Mouse (Mus musculus) stomach, embryonic 14.5 days (tissue): ENCODE results near the gene Fzd4. TPM values are rescaled to one million over a fixed set of nuclear protein-coding genes. Genes with fewer than 3 reads are reported as not detected.
A peak's percentile ranks its signal among the peaks of the same experiment; 100 is the strongest.

Source experiments
- ATAC-seq: fragments of 200-750 bp; cut with Nextera tagmentation; 2 replicates; pipeline ENCODE4 v1.8.0; 2017; ENCODE audit warnings: low read depth, moderate TSS enrichment; ENCODE audit not compliant: insufficient number of reproducible peaks, insufficient read depth, low FRiP score
- H3K27ac ChIP-seq: fragments of 300-500 bp; sonication (generic); 2 replicates; pipeline ENCODE4 v1.5.1; 2014; ENCODE audit warnings: mild to moderate bottlenecking, low read length, moderate library complexity, mixed read lengths
- H3K27me3 ChIP-seq: fragments of 300-500 bp; sonication (generic); 2 replicates; pipeline ENCODE4 v1.6.1; 2014; ENCODE audit warnings: low read length, control low read depth, mixed read lengths; ENCODE audit not compliant: control insufficient read depth, insufficient read depth
- H3K36me3 ChIP-seq: fragments of 300-500 bp; sonication (generic); 2 replicates; pipeline ENCODE4 v1.6.1; 2014; ENCODE audit warnings: mild to moderate bottlenecking, control low read depth, low read length, moderate library complexity, mixed read lengths; ENCODE audit not compliant: control insufficient read depth, insufficient read depth
- H3K4me1 ChIP-seq: fragments of 300-500 bp; sonication (generic); 2 replicates; pipeline ENCODE4 v1.6.1; 2014; ENCODE audit warnings: low read length, control low read depth, mixed read lengths; ENCODE audit not compliant: control insufficient read depth, insufficient read depth
- H3K4me2 ChIP-seq: fragments of 300-500 bp; sonication (generic); replicated peaks from 2 replicates; pipeline ENCODE4 v1.6.1; 2014; ENCODE audit warnings: low read depth, low read length, control low read depth
- H3K4me3 ChIP-seq: fragments of 300-500 bp; sonication (generic); 2 replicates; pipeline ENCODE4 v1.5.1; 2014; ENCODE audit warnings: low read depth, low read length, control low read depth
- H3K9ac ChIP-seq: fragments of 300-500 bp; sonication (generic); replicated peaks from 2 replicates; pipeline ENCODE4 v1.6.1; 2014; ENCODE audit warnings: low read depth, mild to moderate bottlenecking, control low read depth, low read length, moderate library complexity, mixed read lengths
- H3K9me3 ChIP-seq: fragments of 300-500 bp; sonication (generic); 2 replicates; pipeline ENCODE4 v1.6.1; 2016; ENCODE audit warnings: low read depth, low read length, control low read depth; ENCODE audit not compliant: control insufficient read depth
- WGBS: fragments of 180-500 bp; shearing (Covaris S2); extraction: QIAGEN DNeasy Blood & Tissue Kit; methylation state at CpG from one replicate; pipeline ENCODE4 v1.1.7; 2014; 5-methylcytosine and 5-hydroxymethylcytosine counted together
- polyA plus RNA-seq: library from polyadenylated mRNA; unstranded; fragments of >200 nt; fragmentation: Nextera tagmentation; extraction: Ambion mirVana; gene quantifications from 2 replicates; pipeline ENCODE4 v1.2.1, GENCODE M21; 2014

Fzd4 gene
- polyA plus RNA-seq, 1 experiment from 2014 or later: 24.2 TPM

DNA sequence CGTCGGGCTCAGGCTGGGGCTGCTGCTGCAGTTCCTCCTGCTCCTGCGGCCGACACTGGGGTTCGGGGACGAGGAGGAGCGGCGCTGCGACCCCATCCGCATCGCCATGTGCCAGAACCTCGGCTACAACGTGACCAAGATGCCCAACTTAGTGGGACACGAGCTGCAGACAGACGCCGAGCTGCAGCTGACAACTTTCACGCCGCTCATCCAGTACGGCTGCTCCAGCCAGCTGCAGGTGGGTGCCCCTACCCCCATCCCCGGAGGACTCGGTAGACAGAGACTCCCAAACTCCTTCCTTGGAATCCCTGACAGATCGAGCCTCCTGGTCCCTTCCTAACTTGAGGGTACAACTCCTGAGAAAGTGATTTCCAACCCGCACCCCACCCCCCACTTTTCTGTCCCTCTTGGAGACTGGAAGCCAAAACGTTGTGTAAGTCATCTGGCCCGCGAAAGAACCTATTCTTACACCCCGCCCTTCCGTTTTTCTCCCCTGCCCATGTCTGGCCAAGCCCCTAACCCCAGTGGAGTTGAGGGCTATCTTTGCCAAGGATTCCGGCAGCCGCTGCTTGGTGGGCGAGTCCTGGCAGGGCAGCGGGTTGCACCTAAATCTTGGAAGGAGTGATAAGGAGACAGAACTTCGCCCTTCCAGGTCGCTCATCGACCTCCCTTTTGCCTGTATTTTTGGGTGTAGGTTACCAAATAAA is 732 bp downstream of the Fzd4 start:
- Histone ChIP-seq H3K36me3 (peaks cover 18% of the 10 kb centered on the region; the same call in 1 of the 2 replicates), H3K9me3 (no peaks in the 10 kb centered on the region), H3K27ac (peak overlapping the region; percentile 90), H3K4me2 (peak overlapping the region; percentile 92), H3K9ac (peak overlapping the region; percentile 97), H3K4me1 (peaks cover 33% of the 10 kb centered on the region), H3K27me3 (no peaks in the 10 kb centered on the region), H3K4me3 (peak overlapping the region; percentile 91)
- WGBS: under 1% methylated on average over 34 of the region's 35 CpGs
- no peak for ATAC-seq

DNA sequence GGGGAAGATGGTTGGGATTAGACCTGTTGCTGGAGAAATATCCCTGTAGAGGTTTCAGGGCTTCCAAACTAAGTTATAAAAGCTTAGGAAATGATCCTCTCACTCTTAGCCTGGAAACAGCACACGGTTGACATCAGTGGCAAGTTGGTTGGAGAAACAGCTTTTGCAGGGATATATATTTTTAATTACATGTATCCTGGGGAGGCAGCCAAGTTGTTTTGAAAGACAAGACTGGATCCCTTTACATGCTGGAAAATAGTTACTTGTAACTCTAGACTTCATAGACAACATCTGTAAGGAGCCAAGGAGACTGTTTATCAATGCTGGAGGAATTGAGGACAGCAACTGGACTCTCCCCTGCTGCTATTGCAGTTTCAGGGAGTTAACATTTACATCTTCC is 1.9 kb downstream of the Fzd4 start:
- peak overlapping the region; percentile 91 for H3K4me3 ChIP-seq
- peak overlapping the region; percentile 92 for H3K4me2 ChIP-seq
- no peaks in the 10 kb centered on the region for H3K9me3 ChIP-seq
- H3K4me1 ChIP-seq: peaks cover 44% of the 10 kb centered on the region
- WGBS: 15% methylated on average over 1 of the region's 1 CpGs
- no peaks in the 10 kb centered on the region for H3K27me3 ChIP-seq
- H3K27ac ChIP-seq: no peak overlapping the region
- ATAC-seq: no peak
- H3K9ac ChIP-seq: no peak overlapping the region; the same call in 1 of the 2 replicates
- H3K36me3 ChIP-seq: peaks cover 21% of the 10 kb centered on the region; the same call in 1 of the 2 replicates

DNA sequence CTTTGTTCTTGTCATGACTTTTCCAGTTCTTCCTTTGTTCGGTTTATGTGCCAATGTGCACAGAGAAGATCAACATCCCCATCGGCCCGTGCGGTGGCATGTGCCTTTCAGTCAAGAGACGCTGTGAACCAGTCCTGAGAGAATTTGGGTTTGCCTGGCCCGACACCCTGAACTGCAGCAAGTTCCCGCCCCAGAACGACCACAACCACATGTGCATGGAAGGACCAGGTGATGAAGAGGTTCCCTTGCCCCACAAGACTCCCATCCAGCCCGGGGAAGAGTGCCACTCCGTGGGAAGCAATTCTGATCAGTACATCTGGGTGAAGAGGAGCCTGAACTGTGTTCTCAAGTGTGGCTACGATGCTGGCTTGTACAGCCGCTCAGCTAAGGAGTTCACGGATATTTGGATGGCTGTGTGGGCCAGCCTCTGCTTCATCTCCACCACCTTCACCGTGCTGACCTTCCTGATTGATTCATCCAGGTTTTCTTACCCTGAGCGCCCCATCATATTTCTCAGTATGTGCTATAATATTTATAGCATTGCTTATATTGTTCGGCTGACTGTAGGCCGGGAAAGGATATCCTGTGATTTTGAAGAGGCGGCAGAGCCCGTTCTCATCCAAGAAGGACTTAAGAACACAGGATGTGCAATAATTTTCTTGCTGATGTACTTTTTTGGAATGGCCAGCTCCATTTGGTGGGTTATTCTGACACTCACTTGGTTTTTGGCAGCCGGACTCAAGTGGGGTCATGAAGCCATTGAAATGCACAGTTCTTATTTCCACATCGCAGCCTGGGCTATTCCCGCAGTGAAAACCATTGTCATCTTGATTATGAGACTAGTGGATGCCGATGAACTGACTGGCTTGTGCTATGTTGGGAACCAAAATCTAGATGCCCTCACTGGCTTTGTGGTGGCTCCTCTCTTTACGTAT is 3.1 kb downstream of the Fzd4 start:
- 79% methylated on average over 24 of the region's 24 CpGs for WGBS
- Histone ChIP-seq H3K9me3 (no peaks in the 10 kb centered on the region), H3K27me3 (no peaks in the 10 kb centered on the region), H3K36me3 (peaks cover 25% of the 10 kb centered on the region; the same call in 1 of the 2 replicates), H3K27ac (peak overlapping the region; percentile 16; the same call in 1 of the 2 replicates), H3K4me2 (peak overlapping the region; percentile 92; the same call in 1 of the 2 replicates), H3K4me3 (peak overlapping the region; percentile 91; the same call in 1 of the 2 replicates), H3K9ac (no peak overlapping the region), H3K4me1 (peaks cover 55% of the 10 kb centered on the region)
- no peak for ATAC-seq

DNA sequence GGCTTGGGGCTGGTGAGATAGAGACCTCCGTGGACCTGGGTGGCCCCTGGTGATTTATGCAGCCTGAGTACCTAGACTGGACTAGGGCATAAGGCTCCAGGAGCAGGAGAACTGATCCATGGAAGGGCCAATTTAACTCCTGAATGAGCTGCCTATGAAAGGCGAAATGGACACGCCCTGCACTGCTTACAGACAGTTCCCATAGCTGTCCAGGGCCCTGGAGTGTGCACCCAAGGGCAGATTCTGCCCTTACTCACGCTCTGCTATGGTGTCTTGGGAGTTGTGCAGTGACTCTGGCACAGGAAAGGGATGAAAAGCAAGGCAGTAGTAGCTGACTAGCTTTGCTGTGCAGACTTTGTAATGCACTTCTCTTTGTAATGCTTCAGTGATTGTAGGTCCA is 6.1 kb downstream of the Fzd4 start:
- Histone ChIP-seq H3K27ac (no peak overlapping the region), H3K9me3 (no peaks in the 10 kb centered on the region), H3K36me3 (peaks cover 27% of the 10 kb centered on the region; the same call in 1 of the 2 replicates), H3K9ac (no peak overlapping the region), H3K4me2 (no peak overlapping the region), H3K4me3 (no peak overlapping the region), H3K4me1 (peaks cover 49% of the 10 kb centered on the region), H3K27me3 (no peaks in the 10 kb centered on the region)
- ATAC-seq: no peak
- 66% methylated on average over 4 of the region's 4 CpGs for WGBS

DNA sequence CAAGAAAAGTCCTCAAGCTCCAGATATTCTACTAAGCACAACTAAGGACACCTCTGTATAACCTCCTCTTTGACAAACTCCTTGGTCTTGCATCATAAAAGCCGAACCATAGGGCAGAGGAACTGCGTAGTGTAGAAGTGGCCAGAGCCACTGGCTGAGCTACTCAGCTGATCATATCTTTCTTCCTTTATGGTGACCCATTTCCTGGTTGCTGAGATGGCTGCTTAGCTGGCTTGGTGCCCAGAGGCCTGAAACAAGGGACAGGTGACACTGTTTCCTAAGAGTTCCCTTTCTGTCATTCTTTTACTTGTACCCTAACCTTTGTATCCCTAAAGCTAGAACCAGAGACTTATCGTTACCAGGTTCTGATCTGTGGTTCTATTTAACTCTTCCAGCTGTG is 7.2 kb downstream of the Fzd4 start:
- WGBS: 88% methylated on average over 3 of the region's 3 CpGs
- Histone ChIP-seq H3K4me3 (no peak overlapping the region), H3K9ac (no peak overlapping the region), H3K36me3 (peaks cover 27% of the 10 kb centered on the region; the same call in 1 of the 2 replicates), H3K27ac (no peak overlapping the region), H3K9me3 (no peaks in the 10 kb centered on the region), H3K4me1 (peaks cover 53% of the 10 kb centered on the region), H3K4me2 (no peak overlapping the region), H3K27me3 (no peaks in the 10 kb centered on the region)
- ATAC-seq: no peak

DNA sequence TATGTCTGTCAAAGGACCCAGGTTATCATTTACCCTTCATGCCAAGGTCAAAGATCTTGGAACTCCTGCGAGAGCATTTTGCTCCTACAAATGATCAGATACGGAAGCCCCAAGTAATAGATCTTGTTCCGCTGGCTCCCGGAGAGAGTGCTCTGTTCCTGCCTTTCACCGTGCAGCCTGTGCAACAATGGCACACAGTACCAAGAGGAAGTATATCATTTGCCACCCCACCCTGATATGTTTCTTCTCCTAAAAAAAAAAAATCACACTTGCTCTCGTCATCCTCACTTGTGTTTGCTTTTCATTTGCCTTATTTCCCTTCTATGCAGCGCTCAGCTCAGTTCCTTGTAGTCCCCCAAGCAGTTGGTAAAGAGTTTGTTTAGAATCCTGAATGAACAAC is 7.9 kb downstream of the Fzd4 start:
- H3K4me2 ChIP-seq: no peak overlapping the region
- no peak overlapping the region for H3K9ac ChIP-seq
- no peaks in the 10 kb centered on the region for H3K27me3 ChIP-seq
- peaks cover 23% of the 10 kb centered on the region; the same call in 1 of the 2 replicates for H3K36me3 ChIP-seq
- H3K27ac ChIP-seq: no peak overlapping the region
- H3K9me3 ChIP-seq: no peaks in the 10 kb centered on the region
- no peak overlapping the region for H3K4me3 ChIP-seq
- WGBS: 67% methylated on average over 7 of the region's 7 CpGs
- no peak for ATAC-seq
- peaks cover 49% of the 10 kb centered on the region for H3K4me1 ChIP-seq

DNA sequence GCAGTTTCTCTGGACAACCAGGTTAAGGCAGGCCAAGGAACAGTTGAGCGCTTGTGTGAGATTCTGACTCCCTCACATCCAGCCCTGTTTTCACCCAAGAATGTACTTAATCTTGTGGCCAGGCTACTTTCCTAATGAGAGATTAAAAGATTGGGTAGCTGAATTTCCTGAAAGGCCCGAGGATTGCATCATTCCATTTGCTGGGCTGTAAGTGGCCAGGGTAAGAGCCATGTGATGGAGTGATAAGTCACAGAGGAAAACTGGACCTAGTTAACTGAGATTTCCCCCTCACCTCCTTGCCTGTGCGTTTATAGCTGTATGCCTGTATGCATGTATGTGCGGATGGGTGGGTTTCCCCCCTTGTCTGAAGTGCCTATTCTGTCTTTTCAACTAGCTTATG is 11.9 kb downstream of the Fzd4 start:
- Histone ChIP-seq H3K4me2 (no peak overlapping the region), H3K4me1 (peaks cover 24% of the 10 kb centered on the region), H3K4me3 (no peak overlapping the region), H3K27me3 (no peaks in the 10 kb centered on the region), H3K27ac (no peak overlapping the region), H3K9ac (no peak overlapping the region), H3K9me3 (no peaks in the 10 kb centered on the region), H3K36me3 (peaks cover 6% of the 10 kb centered on the region; the same call in 1 of the 2 replicates)
- WGBS: 73% methylated on average over 4 of the region's 4 CpGs
- no peak for ATAC-seq

DNA sequence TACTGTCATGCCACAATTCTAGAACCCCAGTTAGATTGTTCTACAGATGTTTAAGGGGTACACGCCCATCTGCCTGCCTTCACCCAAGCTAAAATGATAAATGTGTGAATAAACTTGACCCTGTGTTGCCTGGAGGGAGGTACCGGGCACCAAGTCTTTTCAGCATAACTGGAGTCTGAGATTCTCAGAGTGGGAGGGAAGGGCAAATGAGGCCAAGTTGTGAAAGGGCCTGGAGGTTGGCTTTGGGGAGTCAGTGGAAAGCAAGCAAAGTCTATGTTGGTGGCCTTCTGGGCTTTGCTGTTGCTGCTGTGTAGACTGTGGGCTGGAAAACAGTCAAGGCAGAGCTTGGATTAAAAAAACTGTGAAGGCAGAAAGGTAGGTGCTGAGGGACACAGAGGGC is 13.6 kb downstream of the Fzd4 start:
- Histone ChIP-seq H3K4me1 (peaks cover 12% of the 10 kb centered on the region; the same call in 1 of the 2 replicates), H3K27me3 (no peaks in the 10 kb centered on the region), H3K4me2 (no peak overlapping the region), H3K4me3 (no peak overlapping the region), H3K27ac (no peak overlapping the region; the same call in 1 of the 2 replicates), H3K9ac (no peak overlapping the region), H3K36me3 (no peaks in the 10 kb centered on the region), H3K9me3 (no peaks in the 10 kb centered on the region)
- 48% methylated on average over 2 of the region's 2 CpGs for WGBS
- ATAC-seq: no peak
